Mouse (Mus musculus) spleen, adult 2 months (tissue): Measurements from ENCODE around the gene Gas2l1.

Experiments
- CTCF ChIP-seq: fragments of 200-500 bp; IDR thresholded peaks from 2 replicates; pipeline ENCODE4 v1.5.1; 2011; ENCODE audit warnings: mild to moderate bottlenecking, inconsistent platforms; ENCODE audit not compliant: insufficient read depth, insufficient read length, insufficient replicate concordance; ENCODE audit errors: extremely low read depth
- POLR2A ChIP-seq: fragments of 200-500 bp; IDR thresholded peaks from 2 replicates; pipeline ENCODE4 v1.6.1; 2011; ENCODE audit warnings: low read depth, low read length, inconsistent platforms

- peak; percentile 42; the same call in 1 of the 2 replicates for TF ChIP-seq CTCF
- TF ChIP-seq POLR2A = no peak
Observed at GRCm38 (mm10) chr11:5015720-5016119, 49.4 kb downstream of the Gas2l1 start.
